Mouse (Mus musculus): ENCODE data around the gene Spdye4a.

- TF ChIP-seq ZNF384 (IDR thresholded peaks at IDR 0.05; ENCODE audit: low read depth, low read length) (no peak), HCFC1 (IDR thresholded peaks at IDR 0.05; ENCODE audit: borderline replicate concordance, insufficient read depth, low read length) (no peak), MAFK (IDR thresholded peaks at IDR 0.05; ENCODE audit: insufficient read depth, low read depth, low read length) (no peak), ZC3H11A (IDR thresholded peaks at IDR 0.05; ENCODE audit: borderline replicate concordance, low read depth, low read length) (no peak)
These were observed 18.2 kb upstream of the Spdye4a start for GRCm38 (mm10) chr5:143244926-143245325.
